Mouse (Mus musculus): Measurements from ENCODE around the gene Mapkbp1.

DNA sequence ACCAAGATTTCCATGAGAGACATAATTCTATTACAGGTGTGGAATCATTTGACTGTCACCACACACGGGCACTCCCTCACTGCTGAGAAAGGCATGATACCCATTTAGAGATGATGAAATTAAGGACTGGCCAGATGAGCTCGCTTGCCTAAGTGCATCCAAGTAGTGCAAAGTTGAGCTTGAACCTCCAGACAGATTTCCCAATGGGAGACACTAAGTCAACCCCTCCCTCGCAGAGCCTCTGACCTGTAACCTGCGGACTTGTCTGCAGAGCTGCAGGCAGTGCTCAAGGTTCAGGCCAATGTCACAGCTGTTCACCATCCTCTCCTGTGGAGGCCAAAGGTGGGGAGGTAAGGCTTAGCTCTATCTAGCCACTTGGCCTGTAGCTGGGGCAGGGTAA is 86.3 kb downstream of the Mapkbp1 start:
- TF ChIP-seq CTCF (IDR thresholded peaks at IDR 0.05) (no peak), EP300 (IDR thresholded peaks at IDR 0.05) (no peak)

All from lung, postnatal 0 days (tissue).